Mouse (Mus musculus) limb, embryonic 12.5 days (tissue): ENCODE measurements around the gene Cela1. TPM values are rescaled to one million over a fixed set of nuclear protein-coding genes. Genes with fewer than 3 reads are reported as not detected.

Source experiments
- ATAC-seq: fragments of 200-750 bp; cut with Nextera tagmentation; 2 replicates; pipeline ENCODE4 v1.8.0; 2017; ENCODE audit warnings: low read depth, moderate TSS enrichment; ENCODE audit not compliant: insufficient number of reproducible peaks, insufficient read depth, low FRiP score, low TSS enrichment
- H3K27ac ChIP-seq: fragments of 300-500 bp; sonication (generic); 2 replicates; pipeline ENCODE4 v1.5.1; 2016; ENCODE audit warnings: mild to moderate bottlenecking, moderate library complexity
- H3K27me3 ChIP-seq: fragments of 300-500 bp; sonication (generic); 2 replicates; pipeline ENCODE4 v1.6.1; 2016; ENCODE audit warnings: mild to moderate bottlenecking, moderate library complexity
- H3K36me3 ChIP-seq: fragments of 300-500 bp; sonication (generic); 2 replicates; pipeline ENCODE4 v1.6.1; 2016; ENCODE audit warnings: mild to moderate bottlenecking, moderate library complexity
- H3K4me1 ChIP-seq: fragments of 300-500 bp; sonication (generic); replicated peaks from 2 replicates; pipeline ENCODE4 v1.6.1; 2016
- H3K4me2 ChIP-seq: fragments of 300-500 bp; sonication (generic); 2 replicates; pipeline ENCODE4 v1.6.1; 2016; ENCODE audit warnings: mild to moderate bottlenecking, moderate library complexity
- H3K4me3 ChIP-seq: fragments of 300-500 bp; sonication (generic); replicated peaks from 2 replicates; pipeline ENCODE4 v1.5.1; 2016; ENCODE audit warnings: mild to moderate bottlenecking
- H3K9ac ChIP-seq: fragments of 300-500 bp; sonication (generic); replicated peaks from 2 replicates; pipeline ENCODE4 v1.6.1; 2016; ENCODE audit warnings: mild to moderate bottlenecking, moderate library complexity
- H3K9me3 ChIP-seq: fragments of 300-500 bp; sonication (generic); 2 replicates; pipeline ENCODE4 v1.6.1; 2016; ENCODE audit warnings: mild to moderate bottlenecking, moderate library complexity
- WGBS: fragments of 180-500 bp; shearing (Covaris S2); methylation state at CpG from one replicate; pipeline ENCODE4 v1.1.7; 2016; 5-methylcytosine and 5-hydroxymethylcytosine counted together
- polyA plus RNA-seq: library from polyadenylated mRNA; unstranded; fragments of >200 nt; fragmentation: Nextera tagmentation; extraction: Ambion mirVana; gene quantifications from 2 replicates; pipeline ENCODE4 v1.2.1, GENCODE M21; 2016

The Cela1 gene
- polyA plus RNA-seq, 1 experiment from 2014 or later: 1.1 TPM

GRCm38 (mm10) chr15:100670004-100670403 is 17.7 kb downstream of the Cela1 start:
- no peak overlapping the region for H3K4me2 ChIP-seq
- 85% methylated on average over 8 of the region's 8 CpGs for WGBS
- no peak for ATAC-seq

GRCm38 (mm10) chr15:100669337-100669736 is 18.4 kb downstream of the Cela1 start, which contains the start of gene Bin2:
TSS of gene Bin2 (minus strand) at chr15:100669553.
- no peak within 1 kb of the TSS for H3K4me3 ChIP-seq
- no peak within 1 kb of the TSS for H3K9ac ChIP-seq
- no peaks in the 10 kb centered on the region for H3K9me3 ChIP-seq
- ATAC-seq: no peak
- H3K4me1 ChIP-seq: no peaks in the 10 kb centered on the region; the same call in 1 of the 2 replicates
- peaks cover 15% of the 10 kb centered on the region for H3K27me3 ChIP-seq
- no peak within 1 kb of the TSS for H3K27ac ChIP-seq
- no peak within 1 kb of the TSS for H3K4me2 ChIP-seq
- 93% methylated on average over 19 of the region's 20 CpGs for WGBS
- no peaks in the 10 kb centered on the region for H3K36me3 ChIP-seq

More at GRCm38 (mm10) chr15:100670004-100670403, 17.7 kb downstream of the Cela1 start:
- Histone ChIP-seq H3K9ac (no peak overlapping the region), H3K4me1 (no peaks in the 10 kb centered on the region; the same call in 1 of the 2 replicates), H3K9me3 (no peaks in the 10 kb centered on the region), H3K4me3 (no peak overlapping the region), H3K27me3 (peaks cover 15% of the 10 kb centered on the region), H3K27ac (no peak overlapping the region), H3K36me3 (no peaks in the 10 kb centered on the region)

GRCm38 (mm10) chr15:100667871-100668545 is 19.7 kb downstream of the Cela1 start:
- 80% methylated on average over 5 of the region's 5 CpGs for WGBS
- Histone ChIP-seq H3K4me2 (no peak overlapping the region), H3K27ac (no peak overlapping the region), H3K27me3 (peaks cover 15% of the 10 kb centered on the region), H3K4me3 (no peak overlapping the region), H3K4me1 (no peaks in the 10 kb centered on the region; the same call in 1 of the 2 replicates), H3K36me3 (no peaks in the 10 kb centered on the region), H3K9me3 (no peaks in the 10 kb centered on the region), H3K9ac (no peak overlapping the region)
- ATAC-seq: no peak

GRCm38 (mm10) chr15:100667420-100667819 is 20.3 kb downstream of the Cela1 start:
- H3K4me2 ChIP-seq: no peak overlapping the region
- H3K4me3 ChIP-seq: no peak overlapping the region
- H3K9ac ChIP-seq: no peak overlapping the region
- H3K27me3 ChIP-seq: peaks cover 15% of the 10 kb centered on the region
- no peak for ATAC-seq
- H3K9me3 ChIP-seq: no peaks in the 10 kb centered on the region
- H3K4me1 ChIP-seq: no peaks in the 10 kb centered on the region; the same call in 1 of the 2 replicates
- 58% methylated on average over 6 of the region's 6 CpGs for WGBS
- no peaks in the 10 kb centered on the region for H3K36me3 ChIP-seq
- no peak overlapping the region for H3K27ac ChIP-seq

- no peak for ATAC-seq
- Histone ChIP-seq H3K9ac (no peak overlapping the region), H3K4me1 (no peaks in the 10 kb centered on the region; the same call in 1 of the 2 replicates), H3K4me2 (no peak overlapping the region), H3K27me3 (peaks cover 15% of the 10 kb centered on the region), H3K4me3 (no peak overlapping the region), H3K27ac (no peak overlapping the region), H3K9me3 (no peaks in the 10 kb centered on the region), H3K36me3 (no peaks in the 10 kb centered on the region)
- 17% methylated on average over 12 of the region's 12 CpGs for WGBS
These were observed 20.9 kb downstream of the Cela1 start for GRCm38 (mm10) chr15:100666851-100667250.

- Histone ChIP-seq H3K36me3 (no peaks in the 10 kb centered on the region), H3K27me3 (peaks cover 15% of the 10 kb centered on the region)
- ATAC-seq: no peak
These were observed 21.5 kb downstream of the Cela1 start for GRCm38 (mm10) chr15:100666219-100666696.

GRCm38 (mm10) chr15:100665411-100666218 is 22.1 kb downstream of the Cela1 start:
- 32% methylated on average over 9 of the region's 9 CpGs for WGBS
- no peak overlapping the region for H3K27ac ChIP-seq

More at GRCm38 (mm10) chr15:100666219-100666696, 21.5 kb downstream of the Cela1 start:
- Histone ChIP-seq H3K4me1 (no peaks in the 10 kb centered on the region; the same call in 1 of the 2 replicates), H3K27ac (no peak overlapping the region), H3K9me3 (no peaks in the 10 kb centered on the region), H3K4me3 (no peak overlapping the region), H3K9ac (no peak overlapping the region), H3K4me2 (no peak overlapping the region)
- WGBS: 5% methylated on average over 7 of the region's 7 CpGs

GRCm38 (mm10) chr15:100664813-100665274 is 22.9 kb downstream of the Cela1 start:
- H3K9ac ChIP-seq: no peak overlapping the region
- H3K27ac ChIP-seq: no peak overlapping the region
- H3K9me3 ChIP-seq: no peaks in the 10 kb centered on the region
- WGBS: 79% methylated on average over 9 of the region's 9 CpGs
- no peak overlapping the region for H3K4me2 ChIP-seq
- H3K27me3 ChIP-seq: peaks cover 15% of the 10 kb centered on the region
- no peaks in the 10 kb centered on the region for H3K36me3 ChIP-seq
- H3K4me1 ChIP-seq: no peaks in the 10 kb centered on the region; the same call in 1 of the 2 replicates
- ATAC-seq: no peak
- no peak overlapping the region for H3K4me3 ChIP-seq

More at GRCm38 (mm10) chr15:100665411-100666218, 22.1 kb downstream of the Cela1 start:
- no peak overlapping the region for H3K4me2 ChIP-seq
- no peaks in the 10 kb centered on the region for H3K9me3 ChIP-seq
- H3K4me3 ChIP-seq: no peak overlapping the region
- no peak overlapping the region for H3K9ac ChIP-seq
- ATAC-seq: no peak
- no peaks in the 10 kb centered on the region; the same call in 1 of the 2 replicates for H3K4me1 ChIP-seq
- H3K36me3 ChIP-seq: no peaks in the 10 kb centered on the region
- peaks cover 15% of the 10 kb centered on the region for H3K27me3 ChIP-seq

GRCm38 (mm10) chr15:100660805-100661204 is 26.9 kb downstream of the Cela1 start:
- Histone ChIP-seq H3K9ac (no peak overlapping the region), H3K4me1 (no peaks in the 10 kb centered on the region), H3K9me3 (no peaks in the 10 kb centered on the region), H3K27me3 (no peaks in the 10 kb centered on the region; the same call in none of the 2 replicates), H3K4me2 (no peak overlapping the region), H3K4me3 (no peak overlapping the region), H3K27ac (no peak overlapping the region), H3K36me3 (no peaks in the 10 kb centered on the region)
- no peak for ATAC-seq
- 89% methylated on average over 5 of the region's 5 CpGs for WGBS

GRCm38 (mm10) chr15:100660306-100660705 is 27.4 kb downstream of the Cela1 start:
- Histone ChIP-seq H3K4me1 (no peaks in the 10 kb centered on the region), H3K9ac (no peak overlapping the region), H3K27ac (no peak overlapping the region), H3K4me3 (no peak overlapping the region), H3K9me3 (no peaks in the 10 kb centered on the region), H3K4me2 (no peak overlapping the region), H3K27me3 (no peaks in the 10 kb centered on the region; the same call in none of the 2 replicates), H3K36me3 (no peaks in the 10 kb centered on the region)
- ATAC-seq: no peak
- 82% methylated on average over 9 of the region's 9 CpGs for WGBS

- Histone ChIP-seq H3K4me3 (no peak overlapping the region), H3K4me2 (no peak overlapping the region), H3K4me1 (no peaks in the 10 kb centered on the region), H3K27me3 (no peaks in the 10 kb centered on the region; the same call in 1 of the 2 replicates), H3K27ac (no peak overlapping the region), H3K36me3 (no peaks in the 10 kb centered on the region), H3K9ac (no peak overlapping the region), H3K9me3 (no peaks in the 10 kb centered on the region)
- 89% methylated on average over 5 of the region's 5 CpGs for WGBS
- no peak for ATAC-seq
These were observed 32.5 kb downstream of the Cela1 start for GRCm38 (mm10) chr15:100655201-100655600.
